Mouse (Mus musculus): ENCODE measurements around the gene Capn7. TPM values are rescaled to one million over a fixed set of nuclear protein-coding genes. Genes with fewer than 3 reads are reported as not detected.

The Capn7 gene
- total RNA-seq, 2 experiments from 2014 or later = 29.4 to 33.6 TPM

DNA sequence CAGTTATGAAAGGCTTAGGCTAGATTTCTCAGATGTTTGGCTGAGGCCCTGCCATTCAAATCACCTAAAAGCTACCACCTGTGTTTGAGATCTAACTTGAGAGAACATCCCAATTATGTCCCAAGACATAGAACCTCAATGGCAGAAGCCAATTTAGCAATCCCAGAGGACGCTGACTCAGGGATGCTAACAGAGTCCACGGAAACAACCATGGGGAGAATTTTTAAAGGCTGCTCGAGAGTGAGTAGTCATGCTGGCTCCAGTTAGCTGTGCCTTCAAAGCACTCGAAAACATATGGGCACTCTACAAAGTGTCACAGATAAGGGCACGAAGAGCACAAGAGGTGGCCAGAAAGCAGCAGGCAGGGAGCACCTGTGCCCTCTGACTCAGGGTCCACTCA lies 55.9 kb downstream of the Capn7 start:
- H3K4me3 ChIP-seq = no peak overlapping the region
- no peak for TF ChIP-seq CTCF (IDR thresholded peaks at IDR 0.05)
- intact Hi-C loops (cut with DNase I) = no loop called here
- no peak overlapping the region for H3K27ac ChIP-seq
- no peak for DNase-seq

DNA sequence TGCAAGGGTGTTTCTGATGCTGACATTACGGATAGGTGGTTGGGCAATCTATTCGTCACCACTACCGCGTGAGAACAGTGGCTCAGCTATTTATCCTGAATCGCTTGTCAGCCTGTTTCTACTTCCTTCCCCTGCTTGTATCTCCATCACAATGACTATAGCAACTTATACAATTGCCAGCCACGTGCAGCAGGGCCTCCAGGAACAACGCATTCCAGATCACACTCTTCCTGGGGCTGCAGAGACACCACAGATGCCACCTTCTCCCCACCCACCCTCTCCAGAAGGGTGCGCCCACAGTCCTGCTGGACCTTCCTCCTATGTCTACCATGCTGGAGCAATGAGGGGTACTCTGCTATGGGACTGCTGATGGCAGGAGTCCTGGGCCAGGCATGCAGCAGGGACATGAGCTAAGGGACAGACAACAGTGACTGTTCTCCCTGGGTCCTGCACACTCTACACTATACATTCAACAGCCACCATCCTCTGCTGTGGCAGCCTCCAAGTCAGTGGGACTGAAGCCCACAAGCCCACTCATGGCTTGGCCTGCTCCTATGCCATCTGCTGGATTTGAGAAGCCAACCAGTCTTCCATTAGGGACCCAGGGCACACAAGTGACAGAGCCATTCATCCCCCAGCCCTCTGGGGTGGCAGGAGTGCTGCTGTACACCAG lies 56.6 kb downstream of the Capn7 start:
- 0 out of 2 replicates have a peak overlapping the region, but pooled peaks have one; percentile 0 for H3K27ac ChIP-seq
- intact Hi-C loops (cut with DNase I) = no loop called here
- TF ChIP-seq CTCF (IDR thresholded peaks at IDR 0.05) = no peak
- DNase-seq = peak; percentile 15
- H3K4me3 ChIP-seq = no peak overlapping the region

DNA sequence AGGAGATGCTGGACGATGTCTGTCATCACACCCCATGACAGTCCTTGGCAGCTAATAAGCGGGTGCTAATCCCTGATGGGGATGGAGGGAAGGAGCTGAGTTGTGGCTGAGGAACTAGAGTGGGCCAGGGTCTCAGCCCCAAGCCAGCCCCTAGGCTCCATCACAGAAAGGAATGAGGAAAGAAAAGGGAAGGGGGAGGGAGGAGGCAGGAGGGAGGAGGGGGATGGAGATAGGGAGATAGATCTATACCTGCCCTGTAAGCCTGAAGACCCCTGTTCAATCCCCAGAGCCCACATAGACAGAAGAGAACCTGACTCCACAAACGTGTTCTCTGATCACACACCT lies 57.1 kb downstream of the Capn7 start:
- TF ChIP-seq CTCF (IDR thresholded peaks at IDR 0.05) = no peak
- intact Hi-C loops (cut with DNase I) = no loop called here
- Histone ChIP-seq H3K4me3 (no peak overlapping the region), H3K27ac (peak overlapping the region; percentile 64; the same call in 1 of the 2 replicates)
- DNase-seq = no peak

DNA sequence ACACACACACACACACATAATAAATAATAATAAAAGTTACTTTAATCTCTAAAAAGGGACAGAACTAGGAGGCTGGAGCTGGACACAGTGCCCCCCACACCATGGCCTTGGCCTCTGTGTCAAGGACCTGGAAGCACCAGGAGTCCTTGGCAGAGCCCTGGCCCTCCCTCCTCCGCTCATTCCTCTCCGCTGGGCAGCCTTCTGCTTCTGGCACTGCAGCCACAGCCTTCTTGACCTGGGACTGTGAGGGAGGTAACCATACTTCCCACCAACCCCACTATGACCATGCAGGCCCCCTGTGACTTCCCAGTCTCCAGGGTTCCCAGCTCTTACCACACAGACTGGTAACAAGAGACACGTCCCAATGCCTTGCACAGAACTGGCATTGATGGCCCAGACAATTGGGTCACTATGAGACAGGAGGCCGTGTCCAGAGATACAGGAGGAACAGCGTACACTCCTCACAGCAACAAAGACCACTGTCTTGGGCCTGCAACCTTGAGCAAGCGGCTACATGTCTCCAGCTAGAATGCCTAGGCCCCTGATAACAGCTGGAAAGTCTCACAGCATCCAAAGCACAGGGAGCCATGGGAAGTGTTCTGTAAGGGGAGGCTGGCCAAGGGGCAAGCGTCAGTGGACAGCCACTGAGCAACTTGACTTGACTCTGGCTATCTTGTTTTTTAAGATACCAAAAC lies 57.6 kb downstream of the Capn7 start:
- Histone ChIP-seq H3K4me3 (no peak overlapping the region), H3K27ac (peak overlapping the region; percentile 64)
- intact Hi-C loops (cut with DNase I) = no loop called here
- TF ChIP-seq CTCF (IDR thresholded peaks at IDR 0.05) = no peak
- peak; percentile 66 for DNase-seq

DNA sequence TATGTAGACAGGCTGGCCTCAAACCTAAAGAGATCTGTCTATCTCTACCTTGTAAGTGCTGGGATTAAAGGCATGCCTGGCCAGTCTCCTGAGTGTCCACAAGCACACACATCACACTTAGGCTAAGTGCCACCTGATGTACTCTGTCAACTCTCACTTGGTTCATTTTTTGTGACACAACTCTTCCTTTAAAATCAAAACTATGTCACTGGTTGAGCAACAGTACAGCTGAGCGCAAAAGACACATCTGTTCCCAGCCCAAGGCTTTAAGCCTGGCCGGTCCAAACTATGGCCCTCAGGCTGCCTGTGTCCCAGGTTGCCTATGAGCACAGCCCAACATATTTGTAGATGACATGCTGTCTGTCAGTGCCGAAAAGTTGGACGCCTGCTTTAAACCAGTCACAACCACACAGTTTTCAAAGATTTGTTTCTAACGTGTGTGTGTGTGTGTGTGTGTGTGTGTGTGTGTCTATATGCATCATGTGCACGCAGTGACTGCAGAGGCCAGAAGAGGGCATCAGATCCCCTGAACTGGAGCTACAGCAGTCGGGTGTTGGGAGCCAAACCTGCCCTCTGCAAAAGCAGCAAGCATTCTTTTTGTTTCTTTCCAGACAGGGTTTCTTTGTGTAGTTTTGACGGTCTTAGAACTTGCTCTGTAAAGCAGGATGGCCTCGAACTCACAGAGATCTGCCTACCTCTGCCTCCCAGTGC lies 58.5 kb downstream of the Capn7 start:
- intact Hi-C loops (cut with DNase I) = no loop called here
- DNase-seq = peak; percentile 12
- H3K27ac ChIP-seq = peak overlapping the region; percentile 20; the same call in 1 of the 2 replicates
- H3K4me3 ChIP-seq = no peak overlapping the region
- TF ChIP-seq CTCF (IDR thresholded peaks at IDR 0.05) = peak; percentile 11; the same call in 1 of the 2 replicates

DNA sequence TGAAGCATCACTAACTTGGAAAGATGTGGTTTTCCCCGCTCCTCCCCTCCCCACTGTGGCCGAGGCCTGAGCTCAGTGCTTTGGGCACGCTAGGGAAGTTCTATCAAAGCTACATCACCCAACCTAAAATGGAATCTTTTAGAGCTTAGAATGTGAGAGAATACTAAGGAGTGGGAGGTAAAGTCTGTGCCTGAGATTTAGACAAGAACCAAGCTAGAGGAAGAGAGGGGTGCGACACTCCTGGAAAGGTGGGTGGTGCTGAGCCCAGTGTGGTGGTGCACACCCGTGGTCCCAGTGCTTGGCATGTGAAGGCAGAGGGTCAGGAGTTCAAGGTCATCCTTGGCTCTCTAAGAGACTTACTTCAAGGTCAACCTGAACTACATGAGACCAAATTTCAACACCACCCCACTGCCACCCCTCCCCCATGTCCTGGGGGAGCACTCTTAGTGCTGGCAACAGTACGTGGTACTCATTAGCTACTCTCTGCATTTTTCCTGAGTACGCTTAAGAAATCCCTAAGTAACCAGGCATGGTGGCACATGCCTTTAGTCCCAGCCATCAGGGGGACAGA lies 59.3 kb downstream of the Capn7 start:
- intact Hi-C loops (cut with DNase I) = no loop called here

DNA sequence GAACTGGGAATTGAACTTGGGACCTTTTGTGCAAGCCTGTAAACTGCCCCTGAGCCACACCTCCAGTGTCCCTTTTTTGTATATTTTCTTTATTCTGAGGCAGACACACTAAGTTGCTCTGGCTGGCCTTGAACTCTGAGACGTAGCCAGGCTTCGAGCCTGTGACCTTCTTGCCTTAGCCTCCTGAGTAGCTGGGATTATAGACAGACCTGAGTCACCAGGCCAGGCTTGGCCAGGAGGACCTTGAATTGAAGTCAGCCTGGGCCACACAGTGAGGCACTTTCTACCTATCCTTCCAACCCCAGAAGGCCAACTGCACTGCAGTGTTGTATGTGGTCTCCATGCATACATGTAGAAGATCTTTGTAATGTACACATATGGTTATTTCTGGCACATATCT lies 60.0 kb downstream of the Capn7 start:
- no peak for DNase-seq
- TF ChIP-seq CTCF (IDR thresholded peaks at IDR 0.05) = no peak
- Histone ChIP-seq H3K27ac (no peak overlapping the region), H3K4me3 (no peak overlapping the region)
- intact Hi-C loops (cut with DNase I) = no loop called here

More for the DNA sequence above, 59.3 kb downstream of the Capn7 start:
- no peak overlapping the region for H3K4me3 ChIP-seq
- peak overlapping the region; percentile 13; the same call in 1 of the 2 replicates for H3K27ac ChIP-seq
- no peak for DNase-seq
- TF ChIP-seq CTCF (IDR thresholded peaks at IDR 0.05) = no peak

DNA sequence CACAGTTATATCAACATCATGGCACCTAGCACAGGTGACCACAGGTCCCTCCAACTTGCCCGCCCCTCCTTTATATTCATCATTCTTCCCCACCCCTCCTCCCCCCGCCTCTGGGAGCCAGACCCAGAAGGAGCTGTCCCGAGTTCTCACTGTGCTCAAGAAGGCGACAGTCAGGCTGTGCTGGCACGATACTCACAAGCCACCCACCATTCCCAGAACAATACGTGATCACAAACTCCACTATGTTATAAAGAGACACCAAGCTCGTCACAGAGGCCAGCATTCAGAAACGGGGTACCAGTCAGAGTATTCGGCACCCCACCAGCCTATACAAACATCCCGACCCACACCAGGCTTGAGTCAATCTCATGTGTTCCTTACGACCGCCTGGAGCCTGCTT lies 60.9 kb downstream of the Capn7 start:
- TF ChIP-seq CTCF (IDR thresholded peaks at IDR 0.05) = no peak
- intact Hi-C loops (cut with DNase I) = no loop called here
- peak overlapping the region; percentile 70 for H3K27ac ChIP-seq
- H3K4me3 ChIP-seq = no peak overlapping the region; the same call in 1 of the 2 replicates
- DNase-seq = no peak

DNA sequence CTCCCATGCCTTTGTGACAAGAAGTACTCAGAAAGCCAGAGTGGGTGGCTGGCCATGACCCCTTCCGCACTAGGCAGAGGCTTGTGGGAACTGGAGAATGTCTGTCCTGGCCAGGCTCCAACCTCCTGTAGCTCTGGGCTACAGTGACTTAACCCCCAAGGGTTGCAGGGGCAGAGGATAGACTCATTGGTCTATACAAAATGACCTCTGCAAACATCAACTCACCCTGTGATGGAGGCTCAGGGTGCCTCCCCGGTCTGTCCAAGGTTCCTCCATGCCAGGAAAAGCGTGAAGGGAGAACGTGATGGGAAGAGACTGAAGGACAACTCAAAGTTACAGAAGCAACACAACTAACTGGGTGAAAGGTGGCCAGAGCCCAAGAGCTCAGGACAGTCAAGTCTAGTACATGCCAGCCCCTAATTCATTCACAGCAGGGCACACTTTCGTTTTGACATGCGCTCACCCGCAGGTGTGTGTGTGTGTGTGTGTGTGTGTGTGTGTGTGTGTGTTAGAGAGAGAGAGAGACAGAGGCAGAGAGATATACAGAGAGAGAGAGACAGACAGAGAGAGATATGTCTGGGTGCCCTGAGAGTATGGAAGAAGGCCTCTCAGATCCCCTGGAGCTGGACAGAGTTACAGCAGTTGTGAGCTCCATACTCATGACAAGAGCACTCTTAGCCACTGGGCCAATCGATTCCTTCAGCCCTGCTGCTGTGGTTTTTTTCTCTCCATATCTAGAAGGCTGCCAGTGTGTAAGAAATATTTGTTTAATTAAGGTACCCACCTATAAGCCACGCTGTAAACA lies 61.6 kb downstream of the Capn7 start:
- DNase-seq = peak; percentile 52
- peak overlapping the region; percentile 70 for H3K27ac ChIP-seq
- intact Hi-C loops (cut with DNase I) = no loop called here
- TF ChIP-seq CTCF (IDR thresholded peaks at IDR 0.05) = no peak
- H3K4me3 ChIP-seq = no peak overlapping the region; the same call in 1 of the 2 replicates

DNA sequence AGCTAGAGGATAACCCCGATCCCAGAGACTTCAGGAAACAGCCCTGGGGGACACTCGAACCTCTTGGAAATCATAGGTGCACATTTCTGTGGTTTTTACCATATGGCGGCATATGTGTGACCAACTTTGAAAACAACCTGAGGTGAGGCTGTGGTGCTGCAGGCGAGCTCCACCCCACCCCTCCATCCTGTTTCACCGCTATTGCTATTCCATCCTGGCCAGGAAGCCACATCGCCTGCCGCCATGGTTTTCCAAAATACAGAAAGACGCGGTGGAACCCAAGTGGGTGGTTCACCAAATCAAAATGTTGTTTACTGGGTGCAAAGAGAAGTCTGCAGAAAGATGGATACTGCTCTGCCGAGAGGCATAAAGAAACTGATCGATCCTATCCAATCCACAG lies 62.4 kb downstream of the Capn7 start:
- H3K4me3 ChIP-seq = no peak overlapping the region
- intact Hi-C loops (cut with DNase I) = no loop called here
- DNase-seq = no peak
- H3K27ac ChIP-seq = peak overlapping the region; percentile 70
- no peak for TF ChIP-seq CTCF (IDR thresholded peaks at IDR 0.05)

DNA sequence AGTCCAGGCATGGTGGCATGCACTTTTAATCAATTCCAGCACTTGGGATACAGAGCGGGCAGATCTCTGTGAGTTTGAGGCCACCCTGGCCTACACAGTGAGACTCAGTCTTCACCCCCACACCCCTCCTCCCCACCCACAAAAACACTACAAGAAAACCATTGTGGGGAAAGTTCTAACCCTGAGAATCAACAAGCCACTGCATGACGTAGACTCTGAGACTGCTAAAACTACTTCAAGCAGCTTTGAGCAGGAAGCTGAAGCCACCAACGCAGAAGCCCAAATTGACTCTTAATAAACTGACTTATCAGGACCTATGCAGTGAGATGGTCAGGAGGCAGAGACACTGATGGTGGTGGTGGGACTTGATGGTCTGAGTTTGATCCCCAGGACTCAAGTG lies 62.8 kb downstream of the Capn7 start:
- intact Hi-C loops (cut with DNase I) = no loop called here
- no peak for DNase-seq
- no peak for TF ChIP-seq CTCF (IDR thresholded peaks at IDR 0.05)
- H3K4me3 ChIP-seq = no peak overlapping the region
- peak overlapping the region; percentile 38; the same call in 1 of the 2 replicates for H3K27ac ChIP-seq

DNA sequence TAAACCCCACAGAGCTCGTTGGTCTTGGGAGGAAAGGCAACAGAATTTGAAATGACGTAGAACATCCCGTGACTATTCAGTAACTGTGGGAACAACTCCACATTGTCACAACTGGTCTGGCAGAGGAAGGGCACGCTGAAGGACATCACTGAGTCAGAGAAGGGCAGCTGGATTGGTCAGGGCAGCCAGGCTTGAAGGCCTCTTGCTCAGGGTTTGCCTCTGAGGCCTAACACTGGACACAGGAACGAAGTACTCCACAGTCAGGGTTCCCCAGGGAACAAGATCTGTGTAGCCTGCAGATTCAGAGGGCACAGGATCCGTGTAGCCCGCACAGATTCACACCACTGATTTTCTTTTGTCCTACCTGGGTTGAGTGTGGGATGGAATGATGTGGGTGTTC lies 63.8 kb downstream of the Capn7 start:
- DNase-seq = no peak
- no peak overlapping the region for H3K4me3 ChIP-seq
- no peak for TF ChIP-seq CTCF (IDR thresholded peaks at IDR 0.05)
- peak overlapping the region; percentile 72 for H3K27ac ChIP-seq
- intact Hi-C loops (cut with DNase I) = no loop called here
